Mouse (Mus musculus) right cerebral cortex, postnatal 25 days (tissue): ENCODE data around the gene Olfr96.
"Not testable (repeated sequence)": the region's sequence is repeated elsewhere in the genome, so short reads cannot be mapped to it uniquely, and the experiment has no call there.

Experiments
- DNase-seq: peaks from one replicate; pipeline ENCODE4 v3.0.0; 2022

Olfr96 gene

DNA sequence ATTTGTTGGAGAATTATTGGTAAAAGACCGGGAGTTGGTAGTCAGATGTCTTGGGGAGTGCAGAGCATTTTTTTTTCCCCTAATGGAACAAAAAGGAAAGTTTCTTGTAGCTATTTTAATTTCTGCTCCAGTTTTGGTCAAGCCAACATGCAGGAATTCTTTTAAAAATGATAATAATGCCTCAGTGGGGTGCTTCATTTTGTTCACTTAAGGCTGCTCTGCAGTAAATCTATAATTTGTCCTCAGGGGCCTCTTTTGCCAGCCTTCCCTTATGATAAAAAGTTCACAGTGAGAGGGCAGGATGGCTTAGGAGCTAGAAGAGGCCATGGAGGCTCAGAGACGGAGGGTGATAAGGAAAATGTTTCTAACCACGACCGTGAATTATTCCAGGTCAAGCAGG is at the start of gene Olfr96:
Gene Olfr96 (plus strand): TSS at position 301 of the 400 bp plus-strand sequence.
- DNase-seq, result no peak

DNA sequence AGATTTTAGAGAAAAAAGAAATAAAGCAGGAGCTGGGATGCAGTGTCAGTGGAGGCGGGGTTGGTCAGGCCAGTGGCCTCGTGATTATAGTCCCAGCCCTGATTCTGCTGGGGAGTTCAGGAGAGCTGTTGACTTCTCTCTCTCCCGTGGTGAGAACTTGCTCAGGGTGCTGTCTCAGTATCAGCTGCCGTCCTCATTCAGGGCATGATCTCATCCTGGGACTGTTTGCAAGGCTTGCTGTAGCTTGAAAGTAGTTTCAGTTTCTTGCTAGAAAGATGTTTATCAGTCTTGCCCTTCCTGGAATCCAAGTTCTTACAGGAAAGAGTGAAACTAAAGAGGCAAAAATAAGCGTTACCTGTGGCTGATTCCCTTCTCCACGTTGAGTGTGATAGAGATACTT is 34.5 kb upstream of the Olfr96 start:
- no peak for DNase-seq

DNA sequence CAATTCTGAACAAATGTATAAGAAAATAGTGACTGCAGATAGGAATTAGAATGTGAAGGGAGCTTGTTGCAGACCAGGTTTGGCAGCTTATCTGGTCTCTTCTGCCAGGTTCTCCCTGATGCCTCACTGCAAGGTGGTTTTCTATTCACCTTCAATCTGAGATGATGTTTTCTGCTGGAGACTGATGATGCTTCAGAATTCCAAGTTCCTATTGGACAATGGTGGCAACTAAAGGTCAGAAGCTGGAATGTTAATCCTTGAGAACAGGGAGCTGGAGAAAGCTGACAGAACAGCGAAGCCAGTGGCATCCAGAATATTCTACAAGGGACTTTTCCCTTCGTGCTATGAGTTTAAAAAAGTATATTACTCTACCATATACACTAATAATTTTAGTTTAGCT is 29.2 kb upstream of the Olfr96 start:
- no peak for DNase-seq

DNA sequence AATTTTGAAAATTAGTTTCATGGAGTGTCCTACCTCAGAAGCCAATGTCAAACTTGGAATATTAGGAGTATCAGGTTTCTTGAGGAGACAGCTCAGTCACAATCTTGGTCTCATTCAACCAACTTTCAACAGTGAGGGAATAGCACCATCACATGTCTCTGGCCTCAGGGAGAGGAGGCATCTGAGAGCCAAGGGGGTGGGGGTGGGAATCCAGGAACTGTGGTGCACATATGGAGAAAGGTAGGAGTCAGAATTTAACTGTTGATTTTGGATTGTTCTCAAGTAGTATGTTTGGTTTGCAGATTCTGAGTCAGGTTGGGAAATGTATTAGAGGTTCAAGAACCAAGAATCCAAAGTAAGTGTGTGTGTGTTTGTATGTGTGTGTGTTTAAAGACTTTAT is 26.9 kb upstream of the Olfr96 start:
- DNase-seq, result no peak

DNA sequence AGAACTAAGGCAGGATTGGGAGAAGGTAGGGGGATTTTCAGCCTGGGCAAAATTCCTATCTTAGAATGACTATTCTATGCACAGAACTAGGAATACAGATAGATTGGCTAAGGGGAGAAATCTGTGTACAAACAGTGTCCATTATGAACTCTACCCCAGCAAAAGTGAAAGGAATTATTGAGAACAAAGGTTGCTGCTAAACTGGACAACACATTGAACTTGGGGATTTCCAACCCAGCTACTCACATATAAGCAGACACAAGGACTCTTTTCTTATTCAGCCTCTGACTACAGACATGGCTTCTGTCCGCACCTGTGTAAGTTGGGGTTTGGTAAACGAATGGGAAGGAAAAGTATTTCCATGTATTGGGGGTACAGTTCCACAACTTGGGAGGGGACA is 26.3 kb upstream of the Olfr96 start, which contains the start of gene Ubd:
Gene Ubd (plus strand): TSS at position 237 of the 400 bp plus-strand sequence.
- DNase-seq, result no peak

DNA sequence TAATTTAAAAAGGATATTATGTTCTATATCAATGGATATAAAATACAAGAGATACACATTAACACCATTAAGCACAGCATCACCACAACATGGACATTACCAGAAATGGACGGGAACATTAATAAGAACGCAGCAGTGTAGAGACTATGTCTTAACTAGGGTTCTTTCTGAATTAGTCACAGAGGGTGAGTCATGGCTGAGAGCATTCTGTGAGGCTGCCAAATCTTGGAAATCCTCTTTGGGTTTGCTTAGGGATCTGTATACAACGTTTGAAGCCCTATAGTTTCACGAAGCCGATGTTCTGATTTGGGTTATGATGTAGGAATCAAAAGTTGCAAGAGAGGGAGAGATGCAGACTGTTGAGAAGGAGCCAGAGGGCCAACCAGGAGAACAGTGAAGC is 25.2 kb upstream of the Olfr96 start:
- no peak for DNase-seq

DNA sequence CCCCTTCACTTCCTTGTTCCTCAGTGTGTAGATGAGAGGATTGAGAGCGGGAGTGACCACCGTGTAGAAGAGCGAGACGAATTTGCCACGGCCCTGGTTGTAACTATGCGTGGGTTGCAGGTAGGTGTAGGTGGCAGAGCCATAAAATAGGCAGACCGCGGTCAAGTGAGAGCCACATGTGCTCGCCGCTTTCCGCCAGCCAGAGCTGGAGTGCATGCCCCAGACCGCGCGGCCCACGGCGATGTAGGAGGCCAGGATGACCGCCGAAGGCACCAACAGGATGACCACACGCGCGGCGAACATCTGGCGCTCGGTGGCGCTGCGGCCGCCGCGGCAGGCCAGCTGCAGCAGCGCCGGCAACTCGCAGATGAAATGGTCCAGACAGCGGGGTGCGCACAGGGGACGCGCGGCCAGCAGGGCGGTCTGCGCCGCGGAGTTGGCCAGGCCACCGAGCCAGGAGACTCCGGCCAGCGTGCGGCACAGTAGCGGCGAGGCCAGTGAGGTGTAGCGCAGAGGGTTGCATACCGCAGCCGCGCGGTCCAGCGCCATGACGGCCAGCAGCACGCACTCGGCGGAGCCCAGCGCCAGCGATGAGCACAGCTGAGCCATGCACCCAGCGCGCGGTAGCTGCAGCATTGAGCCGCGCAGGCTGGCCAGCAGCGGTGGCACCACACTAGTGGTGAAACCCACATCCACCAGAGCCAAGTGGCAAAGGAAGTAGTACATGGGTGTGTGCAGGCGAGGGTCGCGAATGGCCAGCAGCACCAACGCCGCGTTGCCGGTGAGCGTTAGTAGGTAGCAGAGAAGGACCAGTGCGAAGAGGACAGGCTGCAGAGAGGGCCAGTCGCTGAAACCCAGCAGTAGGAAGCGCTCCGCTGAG is 22.9 kb upstream of the Olfr96 start:
- peak; percentile 47 for DNase-seq

DNA sequence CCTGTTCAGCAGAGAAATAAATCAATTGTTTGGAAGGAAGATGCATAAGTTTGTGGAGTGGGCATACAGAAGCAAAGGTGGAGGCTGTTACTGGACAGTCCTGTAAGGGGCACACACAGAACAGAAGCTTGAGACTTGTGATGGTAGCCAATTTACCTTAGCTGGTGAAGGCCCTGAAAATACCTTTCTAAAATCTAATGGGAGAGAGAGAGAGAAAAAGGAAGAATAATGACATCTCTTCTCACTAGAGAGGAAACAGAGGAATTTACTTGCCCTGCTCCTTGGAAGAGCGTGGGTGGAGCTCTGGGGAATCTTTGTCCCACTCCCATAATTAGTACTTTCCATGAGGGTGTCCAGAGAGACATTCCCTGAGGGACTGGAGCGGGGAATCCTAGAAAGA is 19.1 kb upstream of the Olfr96 start, which contains the start of gene Olfr94:
Gene Olfr94 (minus strand): TSS at position 101 of the 400 bp plus-strand sequence.
- no peak for DNase-seq

DNA sequence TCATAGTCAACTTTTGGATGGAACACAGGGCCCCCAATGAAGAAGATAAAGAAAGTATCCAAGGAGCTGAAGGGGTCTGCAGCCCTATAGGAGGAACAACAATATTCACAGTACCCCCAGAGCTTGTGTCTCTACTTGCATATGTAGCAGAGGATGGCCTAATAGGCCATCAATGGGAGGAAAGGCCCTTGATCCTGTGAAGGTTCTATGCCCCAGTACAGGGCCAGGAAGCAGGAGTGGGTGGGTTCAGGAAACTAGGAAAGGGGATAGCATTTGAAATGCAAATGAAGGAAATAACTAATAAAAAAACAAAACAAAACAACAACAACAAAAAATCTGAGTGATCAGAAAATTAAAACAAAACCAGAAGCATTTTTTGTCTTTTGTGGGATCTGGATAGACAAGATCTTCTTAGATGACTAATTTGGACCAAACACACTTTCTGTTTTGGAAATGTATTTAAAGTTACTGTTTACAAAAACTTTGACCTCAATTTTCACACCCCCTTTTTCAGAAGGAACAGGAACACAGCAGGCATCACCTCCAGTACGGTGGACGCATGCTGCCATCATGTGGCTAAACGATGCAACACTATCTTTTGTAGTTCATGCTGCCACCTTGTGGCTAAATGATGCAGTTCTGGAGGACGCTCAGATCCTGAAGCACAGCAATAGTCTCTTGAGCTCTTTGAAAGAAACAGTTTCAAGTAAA is 16.6 kb upstream of the Olfr96 start:
- peak; percentile 77 for DNase-seq

DNA sequence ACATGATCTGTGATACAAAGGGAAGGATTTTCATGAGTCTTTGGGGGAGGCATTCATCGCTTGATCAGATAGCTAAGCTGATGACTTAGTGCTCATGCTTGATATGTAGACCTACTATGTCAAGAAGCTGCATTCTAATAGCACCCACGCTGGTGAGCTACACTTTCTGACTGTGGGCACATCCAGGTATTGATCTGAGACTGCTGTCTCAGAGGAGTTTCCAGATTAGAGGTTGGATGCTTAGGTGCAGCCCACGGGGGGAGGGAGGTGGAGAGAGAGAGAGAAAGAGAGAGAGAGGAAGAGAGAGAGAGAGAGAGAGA is 16.1 kb upstream of the Olfr96 start:
- DNase-seq, result no peak

DNA sequence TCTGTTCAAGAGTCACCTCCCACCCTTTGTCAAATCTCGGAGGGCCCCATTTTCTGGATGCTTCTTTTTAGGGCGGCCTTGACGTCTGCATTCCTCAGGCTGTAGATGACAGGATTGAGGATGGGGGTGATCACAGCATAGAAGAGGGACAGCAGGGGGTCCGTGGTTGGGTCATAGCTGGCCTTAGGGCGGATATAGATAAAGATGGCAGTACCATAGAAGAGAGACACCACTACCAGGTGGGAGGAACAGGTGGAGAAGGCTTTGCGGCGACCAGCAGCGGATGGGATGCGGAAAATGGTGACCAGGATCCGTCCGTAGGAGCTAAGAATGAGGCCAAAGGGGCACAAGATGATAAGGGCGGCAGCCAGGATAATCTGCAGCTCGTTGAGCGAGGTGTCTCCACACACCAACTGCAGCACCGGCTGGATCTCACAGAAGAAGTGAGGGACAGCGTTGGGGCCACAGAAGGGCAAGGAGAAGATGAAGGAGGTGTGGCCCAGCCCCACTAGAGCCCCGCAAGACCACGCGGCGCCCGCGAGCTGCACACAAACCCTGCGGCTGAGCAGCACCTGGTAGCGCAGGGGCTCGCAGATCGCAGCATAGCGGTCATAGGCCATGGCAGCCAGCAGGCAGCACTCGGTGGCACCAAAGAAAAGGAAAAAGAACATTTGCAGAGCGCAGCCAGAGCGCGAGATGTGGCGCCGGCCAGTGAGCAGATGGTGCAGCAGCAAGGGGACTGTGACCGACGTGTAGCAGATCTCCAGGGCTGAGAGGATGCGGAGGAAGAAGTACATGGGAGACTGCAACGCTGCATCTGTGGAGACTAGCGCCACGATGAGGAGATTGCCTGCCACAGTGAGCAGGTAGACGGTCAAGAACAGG is 8.8 kb upstream of the Olfr96 start:
- DNase-seq, result peak; percentile 16

DNA sequence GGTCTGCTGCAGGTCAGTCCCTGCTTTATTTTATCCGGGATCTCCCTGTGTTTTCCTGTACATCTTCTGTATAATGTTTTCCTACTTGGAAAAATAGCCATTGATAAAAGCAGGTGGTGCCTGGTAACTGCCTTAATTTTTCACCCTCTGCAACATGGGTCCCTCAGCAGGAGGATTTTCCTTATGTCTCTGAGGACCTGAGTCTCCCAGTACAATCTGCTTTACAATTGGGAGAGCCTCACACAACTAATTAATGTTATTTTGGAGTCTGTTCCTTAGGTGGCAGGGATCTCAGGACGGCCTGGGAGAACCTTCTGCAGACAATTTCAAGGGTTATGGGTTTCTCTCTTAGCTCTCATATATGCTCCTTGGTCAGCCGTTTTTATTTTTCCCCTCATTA is 6.9 kb upstream of the Olfr96 start, which contains the start of gene Olfr95:
Gene Olfr95 (minus strand): TSS at position 101 of the 400 bp plus-strand sequence.
- no peak for DNase-seq

DNA sequence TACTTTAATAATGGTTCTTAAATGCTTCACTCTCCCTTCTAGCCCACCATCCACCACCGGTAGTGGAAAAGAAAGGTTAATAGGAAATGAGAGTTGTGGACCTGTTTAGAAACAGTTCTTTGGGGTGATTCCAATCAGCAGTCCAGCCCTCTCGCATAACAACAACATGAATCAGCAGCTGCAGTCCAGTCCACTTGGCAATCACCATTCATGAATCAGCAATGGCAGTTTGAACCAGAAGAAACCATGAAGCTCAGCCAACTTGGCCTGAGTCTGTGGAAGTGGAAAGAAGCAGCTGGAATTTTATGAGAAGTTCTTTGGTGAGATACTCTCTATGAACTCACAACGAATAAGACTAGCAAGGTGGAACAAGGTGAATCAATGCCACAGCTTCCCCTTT is 1.5 kb upstream of the Olfr96 start:
- no peak for DNase-seq

DNA sequence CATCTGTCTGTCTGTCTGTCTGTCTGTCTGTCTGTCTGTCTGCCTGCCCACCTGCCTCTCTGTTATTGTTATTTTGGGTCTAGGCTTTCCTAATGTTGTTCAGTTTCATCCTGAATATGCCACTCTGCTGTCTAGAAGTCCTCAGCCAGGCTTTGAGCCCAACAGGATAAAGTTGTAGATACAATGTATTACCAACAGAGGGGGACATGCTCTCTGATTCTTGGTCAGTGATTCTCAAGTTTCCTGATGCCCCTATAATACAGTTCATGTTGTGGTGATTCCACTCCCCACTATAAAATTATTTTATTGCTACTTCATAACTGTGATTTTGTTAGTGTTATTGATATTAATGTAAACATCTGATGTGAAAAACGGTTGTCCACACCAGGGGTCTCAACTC is 1.9 kb downstream of the Olfr96 start:
- DNase-seq, result no peak

DNA sequence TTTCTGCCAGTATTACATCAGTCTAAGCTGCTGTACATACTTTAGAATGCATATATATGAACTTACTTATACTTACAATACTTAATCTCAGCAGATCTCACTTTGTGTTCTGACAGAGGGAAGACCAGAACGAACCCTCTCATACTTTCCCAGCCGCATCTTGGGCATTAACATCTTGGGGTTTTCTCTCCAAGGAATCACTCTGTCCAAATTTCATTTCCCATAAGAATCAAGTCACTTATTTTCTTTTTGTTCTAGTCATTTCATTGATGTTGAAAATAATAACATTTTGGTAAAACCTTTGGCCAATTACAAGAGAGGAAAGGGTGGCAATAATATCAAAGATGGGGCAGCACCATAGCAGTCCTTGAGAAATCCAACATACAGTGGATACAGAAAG is 17.3 kb downstream of the Olfr96 start, which contains the start of gene Olfr97:
Gene Olfr97 (minus strand): TSS at position 101 of the 400 bp plus-strand sequence.
- not testable (repeated sequence) for DNase-seq

DNA sequence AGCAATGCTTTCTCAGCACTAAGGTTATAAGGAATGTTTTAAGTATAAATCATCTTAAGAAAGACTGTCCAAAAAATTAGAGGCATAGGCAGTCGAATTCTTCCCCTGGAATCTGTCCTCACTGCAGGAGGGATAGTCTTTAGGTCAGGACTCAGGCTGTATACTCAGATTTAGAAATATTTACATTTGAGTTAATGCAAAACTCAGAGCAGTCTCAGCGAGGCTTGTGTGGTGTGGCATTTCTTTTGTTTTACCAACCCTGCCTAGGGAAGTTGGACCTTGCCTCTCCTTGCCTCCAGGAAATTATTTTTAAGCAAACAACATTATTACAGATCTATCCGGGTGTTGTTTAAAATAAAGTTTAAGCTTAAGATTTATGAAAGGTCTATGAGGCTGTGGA is 22.3 kb downstream of the Olfr96 start:
- no peak for DNase-seq

DNA sequence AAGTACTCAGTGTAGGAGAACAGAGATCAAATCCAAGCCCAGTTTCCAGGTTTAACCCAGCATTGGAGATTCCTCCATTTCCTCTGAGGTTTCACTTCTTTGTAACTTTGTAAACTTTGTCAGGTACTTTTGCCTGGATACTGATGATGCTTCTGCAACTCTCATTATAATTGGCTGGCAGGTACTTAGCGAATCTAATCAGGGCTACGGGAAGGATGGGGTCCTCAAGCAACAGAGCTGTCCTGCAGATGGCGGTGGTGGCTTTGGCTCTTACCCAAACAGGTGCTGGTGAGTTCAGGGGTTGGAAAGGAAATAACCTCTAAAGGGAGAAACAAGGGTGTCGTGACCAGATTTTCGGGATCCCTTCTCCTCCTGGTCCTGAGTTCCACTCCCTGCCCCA is 26.8 kb downstream of the Olfr96 start:
- peak; percentile 5 for DNase-seq

DNA sequence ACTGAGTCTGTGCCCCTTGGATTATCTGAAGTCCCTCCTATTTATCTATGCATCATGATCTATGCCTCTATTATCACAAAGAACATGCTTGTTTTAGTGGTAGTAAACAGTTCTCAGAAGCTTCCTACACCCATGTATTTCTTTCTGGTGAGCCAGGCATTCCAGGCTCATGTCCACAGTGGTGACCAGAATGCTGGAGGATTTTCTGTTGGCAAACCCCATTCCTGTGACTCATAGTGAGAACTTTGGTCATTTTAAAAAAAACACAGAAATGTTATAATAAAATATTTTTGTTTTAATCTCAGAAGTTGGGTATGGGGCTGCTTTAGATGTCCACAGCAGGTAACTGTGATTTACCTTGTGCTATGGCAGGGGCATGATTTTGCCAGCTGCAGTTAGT is 29.5 kb downstream of the Olfr96 start:
- no peak for DNase-seq

DNA sequence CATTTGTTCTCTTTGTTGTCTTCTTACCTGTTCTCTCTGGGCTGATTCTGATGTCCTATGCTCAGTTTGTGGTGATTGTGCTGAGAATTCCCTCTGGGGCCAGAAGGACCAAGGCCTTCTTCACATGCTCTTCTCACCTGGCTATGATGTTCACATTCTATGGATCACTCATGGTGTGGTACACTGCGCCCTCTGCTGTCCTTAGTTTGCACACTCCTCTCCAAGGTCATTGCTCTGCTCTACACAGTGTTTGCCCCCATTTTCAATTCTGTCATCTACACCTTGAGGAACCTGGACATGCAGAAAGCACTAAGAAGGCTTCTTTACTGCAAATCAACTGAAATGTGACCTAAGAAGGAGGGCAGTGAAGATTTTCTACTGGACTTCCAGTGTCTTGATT is 30.6 kb downstream of the Olfr96 start:
- DNase-seq, result no peak

DNA sequence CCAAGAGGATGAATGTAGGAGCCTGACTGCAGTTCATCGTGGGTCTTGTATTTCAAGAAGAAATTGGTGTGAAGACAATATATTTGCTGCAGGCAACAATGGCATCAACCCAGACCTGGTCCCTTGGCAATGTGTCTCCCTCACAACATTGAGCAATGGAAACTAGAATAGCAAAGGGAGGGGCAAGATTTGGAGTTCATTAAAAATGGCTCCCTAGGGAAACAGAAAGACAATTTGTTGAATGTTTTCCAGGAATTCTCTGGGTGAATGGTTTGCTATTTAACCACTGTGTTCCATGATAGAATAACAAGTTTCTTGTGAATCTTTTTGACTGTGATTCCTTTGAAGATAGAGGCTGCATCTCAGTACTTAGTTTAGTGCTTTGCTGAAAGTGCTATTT is 43.7 kb downstream of the Olfr96 start, which contains the start of gene Olfr98:
Gene Olfr98 (minus strand): TSS at position 124 of the 400 bp plus-strand sequence.
- DNase-seq, result no peak

DNA sequence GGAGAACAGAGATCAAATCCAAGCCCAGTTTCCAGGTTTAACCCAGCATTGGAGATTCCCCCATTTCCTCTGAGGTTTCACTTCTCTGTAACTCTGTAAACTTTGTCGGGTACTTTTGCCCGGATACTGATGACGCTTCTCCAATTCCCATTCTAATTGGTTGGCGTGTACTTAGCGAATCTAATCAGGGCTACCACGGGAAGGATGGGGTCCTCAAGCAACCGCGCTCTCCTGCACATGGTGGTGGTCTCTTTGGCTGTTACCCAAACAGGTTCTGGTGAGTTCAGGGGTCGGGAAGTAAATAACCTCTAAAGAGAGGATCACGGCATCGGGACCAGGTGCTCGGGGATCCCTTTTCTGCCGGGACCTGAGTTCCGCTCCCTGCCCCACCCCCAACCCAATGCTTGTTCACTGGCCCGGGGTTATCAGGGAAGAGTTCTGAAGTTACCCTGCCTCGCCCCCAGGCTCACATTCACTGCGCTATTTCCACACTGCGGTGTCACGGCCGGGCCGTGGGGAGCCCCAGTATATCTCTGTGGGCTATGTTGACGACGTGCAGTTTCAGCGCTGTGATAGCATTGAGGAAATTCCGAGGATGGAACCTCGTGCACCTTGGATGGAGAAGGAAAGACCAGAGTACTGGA is 50.2 kb downstream of the Olfr96 start, which contains the start of gene H2-M3:
Gene H2-M3 (plus strand): TSS at position 163 of the 644 bp plus-strand sequence.
- peak; percentile 86 for DNase-seq

DNA sequence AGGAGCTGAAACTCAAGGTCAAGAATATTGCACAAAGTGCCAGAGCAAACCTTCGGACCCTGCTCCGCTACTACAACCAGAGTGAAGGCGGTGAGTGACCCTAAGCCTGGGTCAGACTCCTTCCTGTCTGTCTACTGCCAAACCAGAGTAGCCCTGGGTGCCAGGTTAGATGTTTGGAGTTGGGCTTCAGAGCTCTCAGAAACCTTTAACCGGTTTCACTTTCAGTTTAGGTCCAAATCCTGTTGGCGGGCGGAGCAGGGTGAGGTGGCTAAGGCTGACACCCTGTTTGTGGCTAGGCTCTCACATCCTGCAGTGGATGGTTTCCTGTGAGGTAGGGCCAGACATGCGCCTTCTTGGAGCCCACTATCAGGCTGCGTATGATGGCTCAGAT is 50.8 kb downstream of the Olfr96 start:
- DNase-seq, result no peak
